Comparison of ENCODE assay signal across 8 mouse cellular contexts in the genomic region with DNA sequence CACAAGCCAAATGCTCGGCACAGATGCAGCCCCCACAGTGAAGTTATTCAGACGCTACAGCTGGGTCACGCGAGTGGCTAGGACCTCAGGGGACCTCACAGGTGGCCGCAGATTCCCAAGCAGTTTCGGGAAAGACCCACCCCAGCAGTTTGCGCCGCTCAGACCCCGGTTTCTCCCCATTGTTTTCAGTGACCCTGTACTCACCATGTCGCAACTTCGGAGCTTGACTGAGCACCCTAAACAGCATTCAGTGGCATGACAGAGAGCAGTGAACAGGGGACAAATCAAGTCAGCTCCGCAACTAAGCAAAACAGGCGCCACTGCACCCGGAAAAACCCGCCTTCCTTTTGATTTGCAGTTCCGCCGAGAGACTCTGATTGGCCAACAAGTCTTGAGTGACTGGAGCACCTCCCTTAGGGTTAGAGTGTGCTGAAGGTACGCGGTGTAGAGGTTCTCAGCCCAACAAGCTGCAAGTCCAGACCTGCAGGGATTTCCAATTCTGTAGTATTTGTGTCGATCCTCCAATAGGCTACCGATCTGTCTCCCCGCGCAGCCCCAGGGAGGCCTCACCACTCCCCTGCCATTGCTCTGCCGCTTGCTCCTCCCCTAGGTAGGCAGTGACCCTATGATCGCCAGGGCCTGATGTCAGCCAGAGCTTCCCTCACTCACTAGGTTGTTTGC. TPM values are rescaled to one million over a fixed set of nuclear protein-coding genes. Genes with fewer than 3 reads are reported as not detected.
DNase-seq lines count a peak whose midpoint lies in the region; ATAC-seq lines count a peak whose summit lies in the region.
"Not testable (repeated sequence)": the region's sequence is repeated elsewhere in the genome, so short reads cannot be mapped to it uniquely, and the experiment has no call there.

4930522L14Rik (minus strand) TSS at position 496 of the 681 bp plus-strand sequence.

- peak; percentile 69 for DNase-seq in 3T3-L1 (ENCODE audit: low read depth, low spot score)
- peak; percentile 78 to 79 for DNase-seq in adrenal gland, postnatal 36 days
- DNase-seq in embryonic facial prominence, embryonic 14.5 days (ENCODE audit: low spot score), result peak; percentile 51
- peak; percentile 74 for DNase-seq in heart, adult 8-10 months (ENCODE audit: low spot score)
- DNase-seq in kidney, adult 9 months, result peak; percentile 78
- peak; percentile 48 to 67 for DNase-seq in spleen, postnatal 10 days (ENCODE audit: low spot score in 2 of 2)

- H3K27ac ChIP-seq in embryonic facial prominence, embryonic 14.5 days (replicated peaks; ENCODE audit: low read depth, low read length); limb, embryonic 13.5 days; midbrain, embryonic 15.5 days: not testable (repeated sequence)

- peak within 1 kb of the TSS; percentile 62 for H3K4me3 ChIP-seq in embryonic facial prominence, embryonic 14.5 days (ENCODE audit: low read depth, low read length)
- peak within 1 kb of the TSS; percentile 65 for H3K4me3 ChIP-seq in limb, embryonic 13.5 days
- peak within 1 kb of the TSS; percentile 60 for H3K4me3 ChIP-seq in midbrain, embryonic 15.5 days

- under 1% methylated on average over 23 of the region's 25 CpGs for WGBS in embryonic facial prominence, embryonic 14.5 days
- under 1% methylated on average over 25 of the region's 25 CpGs for WGBS in limb, embryonic 13.5 days
- WGBS in midbrain, embryonic 15.5 days, result under 1% methylated on average over 25 of the region's 25 CpGs

- H3K9ac ChIP-seq in embryonic facial prominence, embryonic 14.5 days (ENCODE audit: low read depth, low read length), result peak within 1 kb of the TSS; percentile 71
- peak within 1 kb of the TSS; percentile 73 for H3K9ac ChIP-seq in limb, embryonic 13.5 days
- peak within 1 kb of the TSS; percentile 51 for H3K9ac ChIP-seq in midbrain, embryonic 15.5 days

- peak within 1 kb of the TSS; percentile 59 for H3K4me2 ChIP-seq in embryonic facial prominence, embryonic 14.5 days (ENCODE audit: low read depth, low read length)
- H3K4me2 ChIP-seq in limb, embryonic 13.5 days (replicated peaks), result peak within 1 kb of the TSS; percentile 66
- H3K4me2 ChIP-seq in midbrain, embryonic 15.5 days, result peak within 1 kb of the TSS; percentile 76

- ATAC-seq in embryonic facial prominence, embryonic 14.5 days (ENCODE audit: low read depth), result peak; percentile 97
- peak; percentile 95 for ATAC-seq in limb, embryonic 13.5 days (ENCODE audit: low FRiP score, low read depth)
- ATAC-seq in midbrain, embryonic 15.5 days (replicated peaks), result peak; percentile 98

- not testable (repeated sequence) for H3K4me1 ChIP-seq in embryonic facial prominence, embryonic 14.5 days (ENCODE audit: control insufficient read depth, insufficient read depth, low read length); limb, embryonic 13.5 days; midbrain, embryonic 15.5 days

- not testable (repeated sequence) for H3K9me3 ChIP-seq in embryonic facial prominence, embryonic 14.5 days (ENCODE audit: control insufficient read depth, low read length); limb, embryonic 13.5 days; midbrain, embryonic 15.5 days

- H3K27me3 ChIP-seq in embryonic facial prominence, embryonic 14.5 days (replicated peaks; ENCODE audit: control insufficient read depth, insufficient read depth, low read length); limb, embryonic 13.5 days; midbrain, embryonic 15.5 days (replicated peaks): not testable (repeated sequence)

- H3K36me3 ChIP-seq in embryonic facial prominence, embryonic 14.5 days (ENCODE audit: control insufficient read depth, insufficient read depth, low read length); limb, embryonic 13.5 days; midbrain, embryonic 15.5 days (replicated peaks): not testable (repeated sequence)

RNA-seq across cellular contexts. Expression of gene 4930522L14Rik, which starts in this region (rescaled TPM):
- total RNA-seq in adrenal gland, postnatal 36 days (2021), result 1 to 10 TPM; 4.7 to 9.5 TPM
- polyA plus RNA-seq in embryonic facial prominence, embryonic 14.5 days (2014; fragmentation: Nextera tagmentation; extraction: Ambion mirVana), result 7.5 and 7.7 TPM in 2 replicates
- total RNA-seq in heart, adult 8-10 months (2022), result 1 to 10 TPM; 1.1 to 1.7 (median 1.5) TPM
- polyA plus RNA-seq in limb, embryonic 13.5 days (2015; fragmentation: Nextera tagmentation; extraction: Ambion mirVana), result 8.8 and 8.9 TPM in 2 replicates
- polyA plus RNA-seq in midbrain, embryonic 15.5 days (2015; fragmentation: Nextera tagmentation; extraction: Ambion mirVana), result 3.4 and 4.3 TPM in 2 replicates
